Mouse (Mus musculus): Measurements from ENCODE around the gene Ccnt1. TPM values are rescaled to one million over a fixed set of nuclear protein-coding genes. Genes with fewer than 3 reads are reported as not detected.
A peak's percentile ranks its signal among the peaks of the same experiment; 100 is the strongest.

Ccnt1 gene
- total RNA-seq (2021), result 10 to 100 TPM; 34.5 to 40.0 TPM

GRCm38 (mm10) chr15:98570873-98571538 lies at the start of gene Ccnt1, which contains the start of gene 4930415O20Rik:
TSS of gene Ccnt1 (minus strand) at chr15:98570923.
TSS of gene 4930415O20Rik (plus strand) at chr15:98571004.
- no peak for DNase-seq
- intact Hi-C loops (cut with DNase I), result no loop called here

GRCm38 (mm10) chr15:98617176-98617537 lies 46.4 kb upstream of the Ccnt1 start:
- DNase-seq, result peak; percentile 88 to 94

GRCm38 (mm10) chr15:98616362-98617175 lies 45.8 kb upstream of the Ccnt1 start:
- DNase-seq, result peak in 1 of 2 experiments; percentile 47
- intact Hi-C loops (cut with DNase I), result loop anchor here (1.0 to 2.0 kb wide), 2 partner anchors 36 to 106 kb away; no protein-coding TSS in a partner anchor

More at GRCm38 (mm10) chr15:98617176-98617537, 46.4 kb upstream of the Ccnt1 start:
- intact Hi-C loops (cut with DNase I), result loop anchor here (1.0 to 2.0 kb wide), 2 partner anchors 37 to 106 kb away; no protein-coding TSS in a partner anchor

- peak in 1 of 2 experiments; percentile 48 for DNase-seq
- intact Hi-C loops (cut with DNase I), result loop anchor here (2.0 kb wide), 1 partner anchor 105 kb away; no protein-coding TSS in a partner anchor
Observed at GRCm38 (mm10) chr15:98615751-98616150, 45.0 kb upstream of the Ccnt1 start.

- DNase-seq, result no peak
- intact Hi-C loops (cut with DNase I), result no loop called here
Observed at GRCm38 (mm10) chr15:98614971-98615370, 44.2 kb upstream of the Ccnt1 start.

GRCm38 (mm10) chr15:98614551-98614950 lies 43.8 kb upstream of the Ccnt1 start:
- intact Hi-C loops (cut with DNase I), result no loop called here
- peak; percentile 65 to 70 for DNase-seq

GRCm38 (mm10) chr15:98612229-98612628 lies 41.5 kb upstream of the Ccnt1 start:
- DNase-seq, result no peak
- intact Hi-C loops (cut with DNase I), result no loop called here

GRCm38 (mm10) chr15:98610131-98610633 lies 39.5 kb upstream of the Ccnt1 start:
- DNase-seq, result no peak
- intact Hi-C loops (cut with DNase I), result no loop called here

- intact Hi-C loops (cut with DNase I), result loop anchor here (2.0 kb wide), 1 partner anchor 99 kb away; no protein-coding TSS in a partner anchor
- peak; percentile 87 to 88 for DNase-seq
Observed at GRCm38 (mm10) chr15:98609331-98610130, 38.8 kb upstream of the Ccnt1 start, which contains the start of gene Adcy6. TSS of gene Adcy6 (minus strand) at chr15:98610076.

- DNase-seq, result peak; percentile 50 to 62
- intact Hi-C loops (cut with DNase I), result loop anchor here (2.0 kb wide), 1 partner anchor 98 kb away; no protein-coding TSS in a partner anchor
Observed at GRCm38 (mm10) chr15:98608784-98609250, 38.1 kb upstream of the Ccnt1 start.

GRCm38 (mm10) chr15:98608058-98608783 lies 37.5 kb upstream of the Ccnt1 start:
- peak in 1 of 2 experiments; percentile 47 for DNase-seq
- intact Hi-C loops (cut with DNase I), result loop anchor here (2.0 kb wide), 1 partner anchor 97 kb away; no protein-coding TSS in a partner anchor

- intact Hi-C loops (cut with DNase I), result no loop called here
- peak; percentile 90 to 94 for DNase-seq
Observed at GRCm38 (mm10) chr15:98607557-98607956, 36.8 kb upstream of the Ccnt1 start.

- intact Hi-C loops (cut with DNase I), result no loop called here
- no peak for DNase-seq
Observed at GRCm38 (mm10) chr15:98606739-98607138, 36.0 kb upstream of the Ccnt1 start.

GRCm38 (mm10) chr15:98606051-98606536 lies 35.4 kb upstream of the Ccnt1 start:
- peak; percentile 50 to 76 for DNase-seq

GRCm38 (mm10) chr15:98604041-98604575 lies 33.4 kb upstream of the Ccnt1 start:
- DNase-seq, result no peak
- intact Hi-C loops (cut with DNase I), result no loop called here

More at GRCm38 (mm10) chr15:98606051-98606536, 35.4 kb upstream of the Ccnt1 start:
- intact Hi-C loops (cut with DNase I), result no loop called here

GRCm38 (mm10) chr15:98602921-98603458 lies 32.3 kb upstream of the Ccnt1 start:
- peak; percentile 63 to 69 for DNase-seq
- intact Hi-C loops (cut with DNase I), result no loop called here

GRCm38 (mm10) chr15:98602191-98602881 lies 31.6 kb upstream of the Ccnt1 start:
- DNase-seq, result peak; percentile 83 to 84
- intact Hi-C loops (cut with DNase I), result no loop called here

GRCm38 (mm10) chr15:98601832-98602190 lies 31.1 kb upstream of the Ccnt1 start:
- no peak for DNase-seq
- intact Hi-C loops (cut with DNase I), result loop anchor here (2.0 kb wide), 1 partner anchor 21 kb away; no protein-coding TSS in a partner anchor

All from heart, postnatal 10 days (tissue).